Mouse (Mus musculus) splenic B cell, adult 2 months (primary cell): ENCODE results near the gene Spata13.

Source experiments
- DNase-seq: peaks from one replicate; pipeline ENCODE4 v3.0.0-alpha.2; 2011; ENCODE audit warnings: low read depth, low spot score
- H3K27me3 ChIP-seq: 2 replicates; pipeline ENCODE4 v1.6.1; 2012; ENCODE audit warnings: mild to moderate bottlenecking, low read length, moderate library complexity, mixed read lengths; ENCODE audit not compliant: control insufficient read depth, poor library complexity, insufficient read depth, severe bottlenecking
- H3K36me3 ChIP-seq: 2 replicates; pipeline ENCODE4 v1.6.1; 2012; ENCODE audit warnings: mild to moderate bottlenecking, low read length, moderate library complexity, mixed read lengths; ENCODE audit not compliant: control insufficient read depth, poor library complexity, insufficient read depth, severe bottlenecking

Gene Spata13

GRCm38 (mm10) chr14:60704961-60705360, 71.2 kb downstream of the Spata13 start:
- Histone ChIP-seq H3K27me3 (no peaks in the 10 kb centered on the region), H3K36me3 (no peaks in the 10 kb centered on the region)
- peak; percentile 38 for DNase-seq

GRCm38 (mm10) chr14:60709192-60709591, 75.4 kb downstream of the Spata13 start:
- H3K36me3 ChIP-seq, result no peaks in the 10 kb centered on the region
- H3K27me3 ChIP-seq, result no peaks in the 10 kb centered on the region
- peak; percentile 51 for DNase-seq

DNA sequence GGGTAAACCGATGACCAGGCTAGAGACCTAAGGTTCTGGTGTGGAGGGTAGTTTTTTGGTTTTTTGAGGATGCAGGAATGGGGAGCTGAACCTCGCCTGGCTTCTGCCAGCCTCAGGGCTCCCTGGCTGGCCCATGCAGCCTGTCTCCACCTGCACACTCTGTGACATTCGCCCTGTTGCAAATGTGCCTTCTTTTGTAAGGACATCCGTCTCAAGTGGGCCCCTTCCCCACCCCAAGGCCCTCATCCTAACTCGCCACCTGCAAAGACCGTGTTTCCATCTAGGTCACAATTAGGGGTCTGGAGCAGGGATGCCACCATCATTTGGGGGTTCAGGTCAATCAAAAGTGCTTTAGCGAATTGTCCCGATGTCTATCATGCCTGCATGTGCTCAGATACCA, 75.9 kb downstream of the Spata13 start:
- DNase-seq, result no peak
- Histone ChIP-seq H3K36me3 (no peaks in the 10 kb centered on the region), H3K27me3 (no peaks in the 10 kb centered on the region)

DNA sequence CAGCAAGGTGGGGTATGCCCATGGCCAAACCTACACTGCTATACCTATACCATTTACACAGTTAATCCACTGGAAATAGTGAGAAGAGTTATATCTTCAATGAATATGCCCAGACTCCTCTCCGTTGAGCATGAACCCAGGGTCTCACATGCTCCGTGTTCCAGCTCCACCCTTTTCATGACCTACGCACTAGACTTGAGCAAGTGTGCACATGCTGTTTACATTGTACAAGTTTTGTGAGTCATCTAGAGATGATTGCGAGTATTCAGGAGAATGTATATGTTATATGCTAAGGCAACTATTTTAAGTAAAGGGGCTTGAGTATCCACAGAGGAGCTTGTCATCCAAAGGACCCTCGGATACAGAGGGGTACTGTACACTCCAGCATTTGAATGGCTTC, 77.4 kb downstream of the Spata13 start:
- Histone ChIP-seq H3K27me3 (no peaks in the 10 kb centered on the region), H3K36me3 (no peaks in the 10 kb centered on the region)
- no peak for DNase-seq

GRCm38 (mm10) chr14:60711590-60712288, 77.9 kb downstream of the Spata13 start:
- H3K36me3 ChIP-seq, result no peaks in the 10 kb centered on the region
- no peaks in the 10 kb centered on the region for H3K27me3 ChIP-seq
- DNase-seq, result no peak

DNA sequence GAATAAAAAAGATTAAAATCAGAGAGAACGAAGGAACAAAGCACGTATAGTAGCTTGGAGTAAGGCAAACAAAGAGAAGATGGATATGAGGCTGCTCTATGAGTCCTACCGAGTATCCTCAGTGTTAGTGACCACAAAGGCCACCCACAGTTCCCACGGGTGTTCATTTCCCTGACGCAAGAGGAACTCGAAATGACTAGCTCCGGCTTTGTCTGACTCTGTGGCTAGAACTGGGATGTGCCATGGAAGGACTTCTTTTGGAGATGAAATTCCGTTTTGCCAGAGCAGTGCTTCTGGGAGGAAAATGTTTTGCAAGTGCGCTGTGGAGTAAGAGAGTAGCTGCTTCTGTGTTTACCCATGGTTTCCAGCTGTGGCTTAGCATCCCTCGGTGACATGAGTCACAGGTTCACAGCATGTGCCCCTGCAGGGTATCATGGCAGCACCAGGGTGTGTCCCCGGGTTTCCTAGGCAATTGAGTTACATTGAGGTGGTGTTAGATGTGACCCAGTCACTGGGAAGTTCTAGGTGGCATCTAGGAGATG, 78.6 kb downstream of the Spata13 start:
- no peak for DNase-seq
- Histone ChIP-seq H3K27me3 (no peaks in the 10 kb centered on the region), H3K36me3 (no peaks in the 10 kb centered on the region)

DNA sequence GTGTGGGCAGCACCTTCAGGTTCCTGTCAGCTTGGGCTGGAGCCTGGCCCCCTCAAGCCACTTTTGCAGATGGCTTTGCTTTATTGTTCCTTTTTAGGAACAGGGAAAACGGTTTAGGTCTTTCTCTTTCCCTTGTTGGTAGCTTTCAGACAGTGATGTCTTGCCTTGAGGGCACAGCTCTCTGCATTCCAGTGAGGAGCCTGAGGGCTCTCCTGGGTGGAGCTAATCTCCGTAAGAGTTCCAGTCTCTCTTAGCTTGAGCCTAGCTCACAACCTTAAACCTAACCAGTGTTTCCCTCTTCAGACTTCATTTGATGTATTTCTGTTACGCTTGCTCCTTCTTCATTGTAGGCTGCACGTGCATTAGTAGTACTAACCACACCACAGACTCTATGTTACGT, 81.9 kb downstream of the Spata13 start:
- no peak for DNase-seq
- Histone ChIP-seq H3K36me3 (no peaks in the 10 kb centered on the region), H3K27me3 (no peaks in the 10 kb centered on the region)

DNA sequence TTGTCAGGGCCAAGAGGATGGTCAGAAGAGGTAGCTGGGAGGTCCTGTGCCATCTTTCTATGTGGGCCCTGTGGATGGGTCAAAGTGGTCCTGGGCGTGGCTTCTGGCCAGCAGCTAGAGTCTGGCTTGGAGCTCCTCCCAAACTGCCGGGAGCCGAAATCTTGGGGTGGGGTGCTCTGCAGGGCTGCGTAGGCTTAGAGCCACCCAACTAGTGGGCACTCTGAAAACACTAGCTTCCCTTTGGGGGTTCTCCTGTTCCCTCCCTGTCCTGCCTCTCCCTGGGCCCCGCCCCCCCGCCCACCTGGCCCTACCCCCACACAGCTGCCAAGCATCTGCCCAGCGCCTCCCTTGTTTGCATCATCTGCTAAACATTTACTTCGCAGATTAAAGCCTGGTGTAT, 87.5 kb downstream of the Spata13 start:
- no peak for DNase-seq

DNA sequence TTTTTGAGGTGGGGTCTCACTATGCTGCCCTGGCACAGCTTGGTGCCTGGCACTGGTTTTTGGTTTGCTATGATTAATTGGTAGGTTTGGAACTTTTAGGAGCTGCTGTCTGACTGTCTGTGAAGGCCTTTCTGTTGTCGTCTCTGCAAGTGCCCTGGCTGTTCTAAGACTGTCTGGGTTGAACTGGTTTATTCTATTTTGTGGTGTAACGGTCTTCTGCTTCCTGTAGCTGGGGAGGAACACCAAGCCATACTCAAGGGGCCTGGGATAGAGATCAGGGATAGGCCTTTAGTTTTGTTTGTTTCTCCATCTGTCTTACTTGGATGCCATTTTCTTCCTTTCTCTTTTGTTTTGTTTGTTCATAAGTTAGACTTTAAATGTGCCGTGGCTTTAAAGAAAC, 88.1 kb downstream of the Spata13 start:
- Histone ChIP-seq H3K27me3 (no peaks in the 10 kb centered on the region), H3K36me3 (no peaks in the 10 kb centered on the region)
- no peak for DNase-seq

More for the DNA sequence above, 87.5 kb downstream of the Spata13 start:
- Histone ChIP-seq H3K27me3 (no peaks in the 10 kb centered on the region), H3K36me3 (no peaks in the 10 kb centered on the region)

DNA sequence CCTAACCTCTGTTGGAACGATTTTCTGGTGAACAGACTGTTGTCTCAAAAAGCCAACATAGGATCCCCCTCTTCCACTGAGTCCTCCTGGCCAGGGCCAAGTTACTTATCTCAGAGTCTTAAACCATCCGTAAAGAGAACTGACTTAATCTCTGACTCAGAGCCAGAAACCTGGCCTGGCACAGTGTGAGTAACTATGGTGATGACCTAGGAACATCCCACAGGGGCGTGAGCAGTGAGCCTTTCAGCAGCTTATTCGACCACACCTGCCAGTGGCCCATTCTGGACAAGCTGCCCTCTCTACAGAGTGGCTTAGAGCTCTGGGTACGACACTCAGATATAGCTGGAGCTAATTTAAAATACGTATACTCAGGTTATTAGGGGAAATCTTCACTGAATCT, 92.3 kb downstream of the Spata13 start:
- no peaks in the 10 kb centered on the region for H3K36me3 ChIP-seq
- no peaks in the 10 kb centered on the region for H3K27me3 ChIP-seq
- DNase-seq, result no peak

DNA sequence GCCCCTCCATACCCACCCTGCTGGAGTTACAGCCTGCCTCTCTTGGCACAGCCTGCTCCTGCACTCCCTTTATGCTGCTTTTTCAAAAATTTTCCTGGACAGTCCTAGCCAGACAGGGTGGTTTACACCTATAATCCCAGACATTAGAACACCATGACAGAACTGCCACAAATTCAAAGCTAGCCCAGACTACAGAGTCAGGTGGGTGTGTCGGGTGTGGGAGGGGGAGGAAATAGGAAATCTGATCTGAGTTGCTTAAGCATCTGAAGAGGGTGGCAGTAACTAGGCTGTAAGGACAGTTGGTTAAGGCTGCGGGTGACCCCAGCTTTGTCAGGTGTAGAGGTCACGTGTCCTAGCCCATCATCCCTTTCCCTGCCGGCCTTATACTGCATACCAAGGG, 93.3 kb downstream of the Spata13 start:
- no peak for DNase-seq
- Histone ChIP-seq H3K36me3 (no peaks in the 10 kb centered on the region), H3K27me3 (no peaks in the 10 kb centered on the region)

DNA sequence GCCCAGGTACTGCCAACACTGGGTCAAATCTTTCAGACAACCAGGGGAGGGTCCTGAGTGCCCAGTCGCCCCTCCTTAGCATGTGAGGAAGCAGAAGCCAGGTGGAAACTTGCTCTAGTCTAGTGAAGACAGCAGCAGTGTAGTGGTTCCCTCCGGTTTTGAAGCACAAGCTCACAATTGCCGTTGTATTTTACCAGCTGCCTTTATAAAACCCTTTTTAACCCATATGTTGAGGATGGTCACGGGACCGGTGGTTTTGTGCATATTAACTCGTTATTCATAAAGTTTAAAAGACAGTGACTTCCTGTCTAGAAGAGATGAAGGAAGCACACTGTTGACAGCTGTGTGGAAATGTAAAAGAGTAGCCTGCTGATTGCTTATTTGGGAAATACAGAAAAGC, 98.3 kb downstream of the Spata13 start:
- Histone ChIP-seq H3K27me3 (no peaks in the 10 kb centered on the region), H3K36me3 (no peaks in the 10 kb centered on the region)
- peak; percentile 47 for DNase-seq

- peak; percentile 40 for DNase-seq
These were observed 99.0 kb downstream of the Spata13 start for GRCm38 (mm10) chr14:60732787-60733186.

GRCm38 (mm10) chr14:60733706-60734105, 99.9 kb downstream of the Spata13 start:
- Histone ChIP-seq H3K36me3 (no peaks in the 10 kb centered on the region), H3K27me3 (no peaks in the 10 kb centered on the region)
- DNase-seq, result no peak

More at GRCm38 (mm10) chr14:60732787-60733186, 99.0 kb downstream of the Spata13 start:
- Histone ChIP-seq H3K36me3 (no peaks in the 10 kb centered on the region), H3K27me3 (no peaks in the 10 kb centered on the region)

DNA sequence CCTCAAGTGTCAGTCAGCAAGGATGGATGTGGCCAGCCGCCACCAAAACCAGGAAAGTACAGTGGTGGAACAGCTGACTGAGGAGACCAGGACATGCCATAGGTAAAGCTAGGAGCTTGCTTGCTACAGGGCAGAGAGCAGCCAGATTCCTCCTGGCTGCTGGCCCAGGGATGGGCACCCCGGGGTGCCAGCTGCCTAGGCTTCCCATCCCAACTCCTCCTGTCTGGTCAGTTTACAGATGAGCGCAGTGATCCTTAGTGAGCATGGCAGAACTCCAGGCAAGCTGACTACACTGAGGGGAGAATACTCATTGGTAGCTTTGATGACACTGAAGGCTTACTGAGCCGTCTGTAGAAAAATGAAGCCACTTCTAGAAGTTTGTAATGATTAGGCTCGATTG, 101.4 kb downstream of the Spata13 start:
- DNase-seq, result no peak
- Histone ChIP-seq H3K36me3 (no peaks in the 10 kb centered on the region), H3K27me3 (no peaks in the 10 kb centered on the region)
